Mouse (Mus musculus) ovary, adult 2 months (tissue): ENCODE data around the gene Lgr5. TPM values are rescaled to one million over a fixed set of nuclear protein-coding genes. Genes with fewer than 3 reads are reported as not detected.

Experiments
- polyA plus RNA-seq: library from polyadenylated mRNA; depleted of rRNA; stranded (reverse); fragments of >200 nt; gene quantifications from 2 replicates; pipeline ENCODE4 v1.2.3, GENCODE M21; 2012; rRNA removed

Gene Lgr5
- polyA plus RNA-seq: 29.6 and 63.9 TPM in 2 replicates

GRCm38 (mm10) chr10:115587301-115587969 is at the start of gene Lgr5:
Gene Lgr5, minus strand, starts transcription at chr10:115587780.

GRCm38 (mm10) chr10:115569712-115570491 is 17.7 kb downstream of the Lgr5 start, which contains the start of gene A930009A15Rik:
Gene A930009A15Rik, plus strand, starts transcription at chr10:115569986.

Other genes starting within 250 kb of the Lgr5 start
- gene Tmem19, start 225.3 kb downstream of the Lgr5 start, polyA plus RNA-seq: 11.1 and 14.9 TPM in 2 replicates
- 4.6 and 5.3 TPM in 2 replicates for gene Thap2, start 203.3 kb downstream of the Lgr5 start, polyA plus RNA-seq
- 10.6 and 12.6 TPM in 2 replicates for gene Zfc3h1, start 202.8 kb downstream of the Lgr5 start, polyA plus RNA-seq
- gene A930009A15Rik, start 17.8 kb downstream of the Lgr5 start, polyA plus RNA-seq: not detected in 2 replicates
- gene Tspan8, start 229.1 kb upstream of the Lgr5 start, polyA plus RNA-seq: 1.4 and 3.4 TPM in 2 replicates